Mouse (Mus musculus) embryonic stem cell, embryonic (primary cell): ENCODE data around the gene Jsrp1.

ENCODE experiments used
- CTCF ChIA-PET, 4 experiments: fragments of 300-600 bp in 2 of 4; fragments of 350-600 bp in 2 of 4; sonication (Branson Sonifier 250); formaldehyde crosslinking; loops; one replicate each; lab custom pipeline; 2022; ENCODE audit warnings: inconsistent platforms in 2 of 4; lab: Charles Lee
- POLR2A ChIA-PET, 4 experiments: fragments of 300-600 bp in 2 of 4; fragments of 350-600 bp in 2 of 4; sonication (Branson Sonifier 250); formaldehyde crosslinking; loops; one replicate each; lab custom pipeline; 2022; ENCODE audit warnings: antibody characterized with exemption in 4 of 4, inconsistent platforms in 1 of 4; lab: Charles Lee

The Jsrp1 gene

DNA sequence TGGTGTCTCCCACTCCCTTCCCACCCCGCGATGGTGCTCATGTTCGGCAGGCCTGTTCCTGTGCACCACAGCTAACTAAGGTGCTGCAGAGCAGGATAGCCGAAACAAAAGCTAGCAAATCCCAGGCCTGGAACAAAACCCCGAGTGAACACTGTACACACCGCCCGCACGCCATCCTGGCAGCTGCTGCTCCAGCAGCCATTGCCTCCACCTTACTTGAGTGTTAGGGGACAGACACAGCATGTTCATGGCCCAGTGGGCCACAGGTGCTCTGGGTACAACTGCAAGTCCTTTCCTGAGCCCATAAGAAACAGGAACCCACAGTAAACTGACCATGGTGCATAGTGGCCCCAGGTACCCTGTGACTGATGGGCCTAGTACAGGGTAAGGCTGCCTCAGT lies 18.5 kb downstream of the Jsrp1 start:
- ChIA-PET CTCF (interaction anchor here in 1 of 4 experiments (0.6 to 2.3 kb wide), 2 partner anchors 11 to 20 kb away, joined by 3 to 8 read pairs; no protein-coding TSS in a partner anchor), POLR2A (interaction anchor here in 3 of 4 experiments (0.6 to 4.9 kb wide), 17 partner anchors 9 to 276 kb away, joined by 3 to 36 read pairs (median 3); partner anchors contain the start of genes Amh (in 1 of the 3) and Thop1 (in 1 of the 3))

DNA sequence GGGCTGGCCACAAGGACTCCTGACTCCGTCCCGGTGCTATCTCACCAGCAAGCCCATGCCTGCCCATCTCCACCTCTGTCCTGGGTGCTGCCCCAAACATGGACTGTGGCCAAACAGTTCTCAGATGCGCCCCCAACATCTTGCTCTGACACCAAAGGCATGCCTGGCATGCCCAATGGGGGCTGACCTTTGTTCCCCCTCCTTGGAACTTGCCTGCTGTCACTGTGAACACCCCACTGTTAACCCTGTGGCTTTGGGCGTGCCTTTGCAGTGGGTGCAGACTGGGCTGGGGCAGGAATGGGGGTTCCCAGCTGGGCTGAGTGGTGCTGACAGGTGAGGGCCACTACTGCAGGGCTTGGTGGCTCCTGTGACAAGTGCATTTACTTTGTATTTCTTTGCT lies 19.5 kb downstream of the Jsrp1 start:
- ChIA-PET POLR2A (interaction anchor here in 2 of 4 experiments (0.6 to 3.4 kb wide), 7 partner anchors 9 to 225 kb away, joined by 3 to 30 read pairs (median 8); partner anchors contain the start of gene Amh (in 1 of the 2)), CTCF (interaction anchor here in 1 of 4 experiments (1.8 kb wide), 1 partner anchor 12 kb away, joined by 4 read pairs; no protein-coding TSS in a partner anchor)

DNA sequence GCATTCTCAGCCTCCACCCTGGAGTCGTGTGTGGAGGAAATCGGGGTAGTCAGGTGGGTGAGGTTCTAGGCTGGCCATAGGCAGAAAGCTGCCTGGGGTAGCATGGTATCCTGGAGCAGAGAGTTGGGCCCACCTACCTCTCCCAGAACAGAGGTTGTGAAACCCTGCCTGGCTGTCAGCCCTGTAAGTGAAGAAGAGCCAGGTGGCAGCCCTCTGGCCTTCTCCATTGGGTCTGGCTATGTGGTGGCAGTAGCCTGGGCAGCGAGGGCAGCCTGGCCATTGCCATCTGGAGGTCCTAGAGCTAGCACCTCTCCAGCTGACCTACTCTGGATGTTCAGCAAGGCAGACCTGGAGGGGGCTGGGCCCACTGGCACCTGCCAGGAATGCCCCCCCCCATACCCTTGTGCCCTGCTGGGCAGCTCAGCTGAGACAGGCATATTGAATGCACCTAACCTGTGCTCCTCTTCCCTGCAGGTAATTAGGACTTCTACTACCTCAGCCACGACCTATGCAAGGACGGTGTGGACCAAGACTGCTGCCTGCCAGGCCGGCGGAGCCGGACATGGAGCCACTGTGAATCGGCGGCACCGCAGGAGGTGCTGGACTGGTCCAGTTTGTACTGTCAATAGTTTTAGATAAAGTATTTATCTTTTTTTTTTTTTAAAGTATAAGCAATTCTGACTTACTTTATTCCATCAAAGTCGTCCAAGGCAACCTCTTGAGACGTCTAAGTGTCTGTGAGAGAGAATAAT lies 20.1 kb downstream of the Jsrp1 start:
- ChIA-PET CTCF (interaction anchor here in 2 of 4 experiments (1.1 to 2.5 kb wide), 4 partner anchors 12 to 46 kb away, joined by 3 to 14 read pairs (median 4); no protein-coding TSS in a partner anchor), POLR2A (interaction anchor here in 3 of 4 experiments (0.6 to 3.4 kb wide), 23 partner anchors 8 to 320 kb away, joined by 3 to 30 read pairs (median 4); partner anchors contain the start of genes Amh (in 1 of the 3), Ap3d1 (in 1 of the 3) and Gadd45b (in 1 of the 3))

DNA sequence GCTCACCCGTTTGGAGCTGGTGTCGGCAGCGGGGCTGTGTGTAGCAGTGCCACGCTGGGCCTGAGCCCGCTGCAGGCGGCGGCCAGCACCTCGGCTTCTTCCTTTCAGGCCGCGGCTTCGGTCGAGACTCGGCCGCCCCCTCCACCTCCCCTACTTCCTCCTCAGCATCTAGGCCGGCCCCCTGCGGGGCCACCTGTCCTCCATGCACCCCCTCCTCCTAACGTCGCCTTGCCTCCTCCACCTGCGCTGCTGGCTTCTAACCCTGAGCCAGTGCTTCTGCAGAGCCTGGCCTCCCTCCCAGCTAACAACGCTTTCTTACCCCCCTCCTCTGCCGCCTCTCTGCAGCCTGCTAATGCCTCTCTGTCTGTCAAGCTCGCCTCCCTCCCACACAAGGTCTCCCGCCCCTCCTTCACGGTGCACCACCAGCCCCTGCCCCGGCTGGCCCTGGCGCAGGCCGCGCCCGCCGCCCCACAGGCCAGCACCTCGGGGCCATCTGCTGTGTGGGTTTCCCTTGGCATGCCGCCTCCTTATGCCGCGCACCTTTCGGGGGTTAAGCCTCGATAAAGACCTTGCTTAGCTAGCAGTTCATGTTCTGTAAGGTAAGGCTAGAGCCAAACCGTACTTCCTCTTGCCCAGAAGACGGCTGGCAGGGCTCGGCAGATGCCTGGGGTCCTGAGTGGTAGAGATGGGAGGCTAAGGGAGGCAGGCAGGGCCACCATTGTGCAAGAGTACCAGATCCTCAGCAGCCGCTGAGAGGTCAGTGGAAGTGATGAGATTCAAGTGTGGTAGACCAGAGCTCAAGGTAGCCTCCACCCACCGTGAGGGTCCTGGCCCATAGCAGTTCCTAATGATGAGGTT lies 20.9 kb downstream of the Jsrp1 start:
- ChIA-PET POLR2A (interaction anchor here (0.6 to 3.4 kb wide), 29 partner anchors 8 to 357 kb away, joined by 3 to 30 read pairs (median 4); partner anchors contain the start of genes Abhd17a (in 1 of the 4), Amh (in 1 of the 4), Ap3d1 (in 1 of the 4) and Gadd45b (in 1 of the 4)), CTCF (interaction anchor here in 3 of 4 experiments (1.0 to 2.5 kb wide), 10 partner anchors 10 to 74 kb away, joined by 3 to 14 read pairs (median 4); no protein-coding TSS in a partner anchor)

DNA sequence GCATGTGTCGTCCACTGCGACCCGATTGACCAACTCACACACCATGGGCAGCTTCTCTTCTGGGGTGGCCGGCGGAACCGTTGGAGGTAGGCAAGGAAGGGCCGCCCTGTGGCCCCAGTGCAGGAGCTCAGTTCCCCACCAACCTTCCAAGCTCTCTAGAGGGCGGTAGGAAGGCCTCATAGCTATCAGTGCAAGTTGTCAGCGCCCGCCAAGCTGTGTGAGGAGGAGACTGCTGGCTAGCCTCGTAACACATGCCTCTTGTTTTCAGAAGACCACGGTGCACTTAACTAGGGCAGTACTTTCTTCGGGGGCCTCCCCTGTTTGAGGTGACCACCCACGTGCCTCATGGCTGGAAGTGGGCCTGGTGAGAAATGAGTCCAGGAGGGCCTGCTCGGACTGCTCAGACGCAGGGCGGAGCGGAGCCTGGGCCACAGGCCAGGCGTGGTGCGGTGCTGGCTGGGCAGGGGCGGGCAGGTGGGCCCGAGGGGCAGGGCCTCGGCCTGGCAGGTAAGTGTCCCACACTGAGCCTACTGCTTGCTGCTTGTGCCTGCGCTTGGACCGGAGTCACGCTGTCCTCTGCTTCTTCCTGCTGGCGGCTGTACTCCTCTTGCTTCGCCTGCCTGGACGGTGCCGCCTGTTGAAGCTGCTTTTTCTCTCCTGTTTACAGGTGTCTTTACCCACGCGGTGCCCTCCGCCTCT lies 21.7 kb downstream of the Jsrp1 start:
- ChIA-PET CTCF (interaction anchor here in 3 of 4 experiments (0.5 to 2.5 kb wide), 15 partner anchors 9 to 203 kb away, joined by 3 to 14 read pairs (median 4); no protein-coding TSS in a partner anchor), POLR2A (interaction anchor here (0.5 to 3.4 kb wide), 30 partner anchors 9 to 357 kb away, joined by 3 to 30 read pairs (median 4); partner anchors contain the start of genes Abhd17a (in 1 of the 4), Amh (in 1 of the 4), Gadd45b (in 1 of the 4) and Izumo4 (in 1 of the 4))

DNA sequence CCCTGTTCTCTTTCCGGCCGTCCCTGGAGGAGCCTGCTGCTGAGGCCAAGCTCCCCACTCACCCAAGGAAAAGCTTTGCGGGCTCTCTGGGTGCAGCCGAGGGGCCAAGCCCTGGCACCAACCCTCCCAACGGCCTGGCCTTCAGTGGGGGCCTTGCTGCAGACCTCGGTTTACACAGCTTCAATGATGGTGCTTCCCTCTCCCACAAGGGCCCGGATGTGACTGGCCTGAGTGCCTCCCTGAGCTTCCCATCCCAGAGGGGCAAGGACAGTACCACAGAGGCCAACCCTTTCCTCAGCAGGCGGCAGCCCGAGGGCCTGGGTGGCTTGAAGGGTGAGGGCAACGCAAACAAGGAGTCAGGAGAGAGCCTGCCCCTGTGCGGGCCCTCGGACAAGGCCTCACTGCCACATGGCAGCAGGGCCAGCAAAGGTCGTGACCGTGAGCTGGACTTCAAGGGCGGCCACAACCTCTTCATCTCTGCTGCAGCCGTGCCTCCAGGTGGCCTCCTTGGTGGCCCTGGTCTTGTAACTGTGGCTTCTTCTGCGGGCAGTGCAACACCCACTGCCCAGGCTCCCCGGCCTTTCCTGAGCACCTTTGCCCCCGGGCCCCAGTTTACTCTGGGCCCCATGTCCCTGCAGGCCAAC lies 22.4 kb downstream of the Jsrp1 start:
- ChIA-PET POLR2A (interaction anchor here (0.5 to 3.4 kb wide), 22 partner anchors 9 to 461 kb away, joined by 3 to 30 read pairs (median 4); partner anchors contain the start of genes Amh (in 1 of the 4), Gadd45b (in 1 of the 4), Izumo4 (in 1 of the 4) and Pcsk4 (in 1 of the 4)), CTCF (interaction anchor here in 3 of 4 experiments (0.6 to 2.5 kb wide), 12 partner anchors 8 to 204 kb away, joined by 3 to 14 read pairs (median 5); no protein-coding TSS in a partner anchor)

DNA sequence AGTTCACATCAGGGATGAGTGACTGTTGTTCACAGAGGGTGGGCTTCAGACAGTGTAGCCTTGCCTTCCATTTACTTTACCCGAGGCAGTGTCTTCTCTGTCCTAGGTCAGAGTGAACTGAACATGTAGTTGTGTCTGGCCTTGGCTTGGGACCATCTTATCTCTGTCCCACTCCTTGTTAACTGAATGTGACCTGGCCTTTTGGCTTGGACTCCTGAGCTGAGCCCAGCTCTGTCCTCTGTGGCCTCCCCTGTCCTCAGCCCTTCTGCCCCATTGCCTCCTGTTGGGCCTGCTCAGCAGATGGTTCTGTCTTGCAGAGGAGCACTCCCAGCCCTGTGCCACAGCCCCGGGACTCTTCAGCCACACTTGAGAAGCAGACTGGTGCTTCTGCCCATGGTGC lies 25.8 kb downstream of the Jsrp1 start:
- ChIA-PET POLR2A (interaction anchor here in 3 of 4 experiments (0.6 to 1.7 kb wide), 11 partner anchors 9 to 536 kb away, joined by 3 to 7 read pairs (median 3); partner anchors contain the start of gene Dot1l (in 1 of the 3)), CTCF (interaction anchor here in 2 of 4 experiments (0.8 to 2.1 kb wide), 3 partner anchors 12 to 19 kb away, joined by 3 to 9 read pairs (median 4); partner anchors contain the start of gene Amh (in 1 of the 2))

DNA sequence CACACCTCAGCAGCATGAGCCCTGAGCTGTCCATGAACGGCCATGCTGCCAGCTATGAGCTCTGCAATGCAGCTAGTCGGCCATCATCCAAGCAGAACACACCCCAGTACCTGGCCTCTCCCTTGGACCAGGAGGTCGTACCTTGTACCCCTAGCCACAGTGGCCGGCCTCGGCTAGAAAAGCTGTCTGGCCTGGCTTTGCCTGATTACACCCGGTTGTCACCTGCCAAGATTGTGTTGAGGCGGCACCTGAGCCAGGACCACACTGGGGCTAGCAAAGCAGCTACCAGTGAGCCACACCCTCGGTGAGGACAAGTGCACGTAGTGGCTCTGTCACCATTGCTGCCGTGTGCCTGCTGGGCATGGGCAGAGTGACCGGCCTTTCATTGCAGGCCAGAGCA lies 27.3 kb downstream of the Jsrp1 start:
- ChIA-PET CTCF (interaction anchor here in 3 of 4 experiments (0.7 to 2.1 kb wide), 7 partner anchors 10 to 94 kb away, joined by 3 to 9 read pairs (median 5); partner anchors contain the start of gene Amh (in 1 of the 3)), POLR2A (interaction anchor here in 2 of 4 experiments (0.7 to 2.9 kb wide), 21 partner anchors 10 to 196 kb away, joined by 3 to 12 read pairs (median 4); partner anchors contain the start of genes Sf3a2 (in 2 of the 2), Abhd17a (in 1 of the 2), Ap3d1 (in 1 of the 2) and Plekhj1 (in 1 of the 2))

DNA sequence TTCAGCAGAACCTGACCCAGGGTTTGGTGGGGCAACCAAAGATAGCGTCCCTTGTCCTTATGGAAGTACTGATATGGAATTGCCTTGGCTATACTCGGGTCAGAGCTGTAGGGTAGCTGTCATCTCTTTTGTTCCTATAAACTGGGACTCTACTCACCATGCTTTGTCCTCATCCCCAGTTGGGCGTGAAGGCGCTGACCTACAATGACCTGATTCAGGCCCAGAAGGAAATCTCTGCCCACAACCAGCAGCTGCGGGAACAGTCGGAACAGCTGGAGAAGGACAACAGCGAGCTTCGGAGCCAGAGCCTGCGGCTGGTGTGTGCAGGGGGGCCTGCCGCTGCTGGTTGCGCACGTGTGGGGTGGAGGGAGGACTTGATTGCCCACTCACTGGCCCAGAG lies 28.4 kb downstream of the Jsrp1 start:
- CTCF ChIA-PET, result interaction anchor here in 3 of 4 experiments (1.3 to 2.6 kb wide), 6 partner anchors 10 to 96 kb away, joined by 4 to 17 read pairs (median 5); no protein-coding TSS in a partner anchor
- POLR2A ChIA-PET, result interaction anchor here in 2 of 4 experiments (0.6 to 3.2 kb wide), 20 partner anchors 8 to 494 kb away, joined by 3 to 14 read pairs (median 4); partner anchors contain the start of genes Ap3d1 (in 1 of the 2) and Gadd45b (in 1 of the 2)

DNA sequence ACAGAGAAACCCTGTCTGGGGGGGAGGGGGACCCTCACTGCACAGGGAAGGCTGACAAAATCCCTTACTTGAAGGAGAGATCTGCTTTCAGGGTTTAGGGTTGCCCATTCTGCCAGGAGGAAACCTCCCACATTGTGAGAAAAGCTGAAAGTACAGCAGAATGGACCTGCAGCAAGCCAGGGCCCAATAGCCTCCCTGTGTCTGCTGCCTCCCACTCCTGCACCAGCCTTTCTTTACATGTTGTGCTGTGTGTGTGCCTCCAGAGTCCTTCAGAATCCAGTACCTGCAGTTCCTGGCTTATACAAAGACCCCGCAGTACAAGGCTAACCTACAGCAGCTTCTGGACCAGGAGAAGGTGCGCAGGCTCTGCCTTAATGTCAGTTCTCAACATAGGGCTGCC lies 29.0 kb downstream of the Jsrp1 start:
- POLR2A ChIA-PET, result interaction anchor here in 2 of 4 experiments (0.6 to 3.2 kb wide), 15 partner anchors 9 to 495 kb away, joined by 3 to 14 read pairs (median 4); partner anchors contain the start of genes Ap3d1 (in 1 of the 2), Gadd45b (in 1 of the 2) and Sf3a2 (in 1 of the 2)
- CTCF ChIA-PET, result interaction anchor here in 3 of 4 experiments (1.3 to 2.6 kb wide), 6 partner anchors 10 to 97 kb away, joined by 4 to 17 read pairs (median 5); no protein-coding TSS in a partner anchor

DNA sequence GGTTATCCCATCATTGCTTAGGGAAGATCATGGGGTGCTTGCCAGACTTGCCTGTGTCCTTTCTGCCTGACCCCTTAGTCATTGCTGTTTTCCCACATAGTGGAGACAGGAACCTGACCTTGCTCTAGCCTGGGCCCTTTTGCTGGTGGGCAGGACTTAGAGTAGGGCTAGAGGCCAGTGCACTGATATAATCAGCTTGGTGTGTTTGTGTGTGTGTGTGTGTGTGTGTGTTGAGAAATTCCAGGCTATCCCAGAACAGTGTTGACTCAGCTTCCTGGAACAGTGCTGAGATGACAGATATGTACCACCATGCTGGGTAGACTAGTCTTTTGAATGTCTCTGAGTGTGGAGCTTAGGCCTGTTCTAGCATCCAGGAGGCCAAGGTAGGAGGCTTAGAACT lies 33.7 kb downstream of the Jsrp1 start:
- ChIA-PET POLR2A (interaction anchor here in 2 of 4 experiments (1.2 to 1.8 kb wide), 3 partner anchors 12 to 101 kb away, joined by 3 to 6 read pairs (median 3); partner anchors contain the start of gene Mknk2 (in 1 of the 2)), CTCF (interaction anchor here in 2 of 4 experiments (1.4 to 2.0 kb wide), 2 partner anchors 32 kb away, joined by 4 to 5 read pairs; no protein-coding TSS in a partner anchor)

DNA sequence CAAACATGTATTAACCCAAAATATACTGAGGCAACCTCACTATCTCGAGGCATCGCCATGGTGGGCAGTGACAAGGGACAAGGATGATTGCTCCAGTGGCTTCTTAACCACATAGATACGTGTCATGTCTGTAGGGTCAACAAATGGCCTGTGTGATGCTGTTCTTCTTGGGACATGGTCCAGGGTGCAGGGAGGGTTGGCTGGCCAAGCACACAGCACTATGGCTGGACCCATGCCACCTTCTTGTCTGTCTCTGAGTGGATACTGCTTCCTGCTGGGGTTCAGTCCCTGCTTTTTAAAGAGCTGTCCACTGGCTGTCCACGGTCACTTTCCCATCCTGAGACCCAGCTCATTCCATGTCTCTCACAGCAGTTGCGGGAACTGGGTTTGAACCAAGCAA lies 36.2 kb downstream of the Jsrp1 start:
- POLR2A ChIA-PET, result interaction anchor here in 3 of 4 experiments (0.7 to 2.6 kb wide), 7 partner anchors 11 to 52 kb away, joined by 3 to 8 read pairs (median 4); partner anchors contain the start of genes Plekhj1 (in 1 of the 3) and Sf3a2 (in 1 of the 3)
- CTCF ChIA-PET, result interaction anchor here in 1 of 4 experiments (0.6 to 2.0 kb wide), 5 partner anchors 11 to 104 kb away, joined by 3 to 9 read pairs (median 4); no protein-coding TSS in a partner anchor

DNA sequence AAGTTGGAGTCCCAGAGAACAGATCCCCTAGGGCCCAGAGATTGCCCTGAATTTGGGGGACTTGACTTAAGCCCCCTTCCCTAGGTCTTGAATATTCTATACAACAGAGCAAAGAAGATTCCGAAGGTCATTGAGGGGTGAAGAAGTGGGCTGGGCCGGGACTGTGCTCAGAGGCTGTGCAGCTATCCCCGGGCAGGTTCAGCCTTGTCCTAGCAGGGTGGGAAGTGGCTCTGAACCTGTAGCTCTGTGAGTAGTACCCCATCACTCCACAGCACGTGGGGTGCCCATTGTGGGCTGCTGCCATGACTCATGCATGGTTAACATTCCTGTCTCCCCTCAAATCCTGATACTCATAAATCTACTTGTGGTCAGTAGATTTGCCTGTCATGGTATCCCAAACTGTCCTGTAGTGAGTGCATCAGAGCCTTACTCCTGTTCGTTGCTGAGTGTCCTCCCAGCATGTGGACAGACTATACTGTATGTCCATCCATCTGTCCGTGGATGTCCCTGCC lies 36.9 kb downstream of the Jsrp1 start:
- ChIA-PET CTCF (interaction anchor here in 3 of 4 experiments (0.5 to 1.4 kb wide), 8 partner anchors 9 to 104 kb away, joined by 3 to 7 read pairs (median 3); no protein-coding TSS in a partner anchor), POLR2A (interaction anchor here in 2 of 4 experiments (0.8 to 3.3 kb wide), 9 partner anchors 9 to 37 kb away, joined by 3 to 11 read pairs (median 5); no protein-coding TSS in a partner anchor)

DNA sequence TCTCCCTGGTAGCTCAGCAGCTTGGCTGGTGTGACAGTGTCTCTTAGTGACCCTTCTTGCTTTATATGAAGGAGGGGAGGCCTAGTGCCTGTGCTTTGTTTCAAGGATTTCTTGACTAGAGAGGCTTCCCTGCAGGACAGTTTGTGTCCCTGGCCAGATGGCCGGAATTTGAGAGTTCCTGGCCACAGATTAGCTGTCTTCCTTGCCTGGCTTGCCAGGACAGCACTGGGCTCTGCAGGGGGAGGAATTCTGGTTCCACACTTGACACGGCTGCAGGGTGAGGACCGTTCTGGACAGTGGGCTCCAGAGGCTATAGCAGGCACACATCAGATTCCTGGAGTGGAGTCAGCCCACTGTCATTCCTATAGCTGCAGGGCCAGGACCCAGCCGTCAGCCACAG lies 37.6 kb downstream of the Jsrp1 start:
- CTCF ChIA-PET, result interaction anchor here (0.5 to 2.4 kb wide), 14 partner anchors 8 to 105 kb away, joined by 3 to 18 read pairs (median 4); partner anchors contain the start of gene Amh (in 1 of the 4)

More for the DNA sequence above, 37.6 kb downstream of the Jsrp1 start:
- POLR2A ChIA-PET, result interaction anchor here in 2 of 4 experiments (0.8 to 3.3 kb wide), 12 partner anchors 10 to 39 kb away, joined by 3 to 11 read pairs (median 4); no protein-coding TSS in a partner anchor
